Mouse (Mus musculus) layer of hippocampus, adult 2 months (tissue): ENCODE results near the gene Vmn2r54. TPM values are rescaled to one million over a fixed set of nuclear protein-coding genes. Genes with fewer than 3 reads are reported as not detected.
"Not testable (repeated sequence)": the region's sequence is repeated elsewhere in the genome, so short reads cannot be mapped to it uniquely, and the experiment has no call there.

Experiments used
- DNase-seq, 2 experiments: peaks; one replicate each; pipeline ENCODE4 v3.0.0; 2022; ENCODE audit warnings: low spot score in 2 of 2
- H3K27ac ChIP-seq: fragments of 200-600 bp; 2 replicates; pipeline ENCODE4 v1.8.1; 2022
- H3K4me3 ChIP-seq: fragments of 200-600 bp; 2 replicates; pipeline ENCODE4 v1.8.1; 2022; ENCODE audit warnings: mild to moderate bottlenecking
- CTCF ChIP-seq: fragments of 200-600 bp; conservative IDR thresholded peaks from 2 replicates; pipeline ENCODE4 v1.8.1; 2022; ENCODE audit warnings: antibody characterized with exemption, mild to moderate bottlenecking, moderate library complexity
- long read RNA-seq, 2 experiments: library from polyadenylated mRNA; stranded (forward); transcript quantifications; one replicate each; pipeline ENCODE4 v2.0.0; 2021; ENCODE audit warnings: borderline mapping rate in 2 of 2
- total RNA-seq, 2 experiments: library from RNA; stranded (reverse); gene quantifications; 2 replicates each; pipeline ENCODE4 v1.2.3; 2021

The Vmn2r54 gene
- not detected for total RNA-seq
- long read RNA-seq, experiment 1 = 0 reads
- long read RNA-seq, experiment 2 = 0 reads

- H3K27ac ChIP-seq, H3K4me3 ChIP-seq, DNase-seq: not testable (repeated sequence)
Measured at GRCm38 (mm10) chr7:12640219-12640618, at the start of gene Vmn2r54. Gene Vmn2r54, minus strand, starts transcription at chr7:12640319.

- H3K27ac ChIP-seq, DNase-seq, H3K4me3 ChIP-seq: not testable (repeated sequence)
Measured at GRCm38 (mm10) chr7:12684903-12685302, 44.8 kb upstream of the Vmn2r54 start, which contains the start of gene Vmn2r55. Gene Vmn2r55, minus strand, starts transcription at chr7:12685003.

GRCm38 (mm10) chr7:12608688-12609087 lies 31.4 kb downstream of the Vmn2r54 start, which contains the start of gene Vmn2r53:
Gene Vmn2r53, minus strand, starts transcription at chr7:12608788.
- H3K4me3 ChIP-seq = no peak within 1 kb of the TSS
- H3K27ac ChIP-seq = no peak within 1 kb of the TSS
- TF ChIP-seq CTCF = no peak
- DNase-seq = no peak

Other genes with a start within 250 kb of the Vmn2r54 start
- 10 to 100 TPM in 1 of 2 experiments, 1 to 10 TPM in 1; 8.5 to 10.1 TPM for gene Zfp551, start 217.6 kb downstream of the Vmn2r54 start, total RNA-seq
- gene Zfp606, start 162.0 kb downstream of the Vmn2r54 start, total RNA-seq = 10 to 100 TPM; 11.7 to 14.6 TPM
- not detected for gene 2900092C05Rik, start 127.8 kb downstream of the Vmn2r54 start, total RNA-seq
- under 1 TPM; 0.02 to 0.05 TPM for gene Vmn2r53, start 31.5 kb downstream of the Vmn2r54 start, total RNA-seq
- not detected for gene Vmn2r55, start 44.7 kb upstream of the Vmn2r54 start, total RNA-seq
- under 1 TPM in 1 of 2 experiments, not detected in 1; 0.15 TPM for gene Vmn2r56, start 94.7 kb upstream of the Vmn2r54 start, total RNA-seq
- gene Zscan18, start 163.3 kb upstream of the Vmn2r54 start, total RNA-seq = 10 to 100 TPM; 24.8 to 25.0 TPM
- 10 to 100 TPM; 23.2 to 23.6 TPM for gene Zfp329, start 178.5 kb upstream of the Vmn2r54 start, total RNA-seq
- gene Zfp110, start 194.4 kb upstream of the Vmn2r54 start, total RNA-seq = 10 to 100 TPM; 14.5 to 15.8 TPM
- 1 to 10 TPM; 6.7 to 6.8 TPM for gene Zfp128, start 240.9 kb upstream of the Vmn2r54 start, total RNA-seq